Mouse (Mus musculus): Measurements from ENCODE around the gene AI481877.
A peak's percentile ranks its signal among the peaks of the same experiment; 100 is the strongest.

AI481877 gene

DNA sequence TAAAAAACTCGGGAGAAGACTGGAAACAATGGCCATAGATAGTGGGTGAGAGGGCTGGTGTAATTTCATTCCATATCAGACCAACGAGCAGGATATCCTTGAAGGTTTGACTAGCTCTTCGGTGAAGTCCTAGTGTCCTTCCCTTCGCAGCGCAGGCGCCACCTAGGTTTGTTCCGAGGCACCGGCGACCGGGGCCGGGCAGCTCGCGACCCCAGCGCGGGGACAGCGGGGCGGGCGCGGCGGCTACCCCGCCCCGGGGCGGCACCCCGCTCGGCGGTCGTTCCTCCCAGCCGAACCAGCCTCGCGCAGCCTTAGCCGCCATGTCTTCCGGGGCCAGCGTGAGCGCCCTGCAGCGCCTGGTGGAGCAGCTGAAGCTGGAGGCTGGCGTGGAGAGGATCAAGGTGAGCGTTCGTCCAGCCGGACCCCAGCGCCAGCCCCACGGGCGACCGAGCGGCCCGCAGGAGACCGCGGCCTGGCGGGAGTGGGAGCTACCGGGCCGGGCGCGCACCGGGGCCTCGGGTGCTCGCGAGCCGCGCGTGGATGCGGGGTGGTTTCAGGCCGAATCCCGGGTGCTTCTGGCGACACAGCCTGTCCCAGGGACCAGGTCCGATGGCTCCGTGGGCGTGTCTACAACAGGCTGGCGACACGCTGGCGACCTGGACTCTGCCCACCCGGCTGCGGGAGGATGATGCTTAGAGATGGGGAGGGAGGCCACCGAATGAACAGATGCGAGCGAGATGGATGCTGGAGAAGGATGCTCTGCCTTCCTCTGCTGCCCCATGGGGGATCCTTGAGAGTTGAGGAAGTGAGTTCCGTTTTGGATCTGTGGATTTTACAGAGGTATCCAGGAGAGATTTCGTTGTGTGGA lies 103.6 kb downstream of the AI481877 start, which contains the start of gene Gng10:
TSS of gene Gng10 (plus strand) at position 171 of the 868 bp plus-strand sequence.
- DNase-seq (ENCODE audit: low spot score in 2 of 2), result peak; percentile 71 to 72

DNA sequence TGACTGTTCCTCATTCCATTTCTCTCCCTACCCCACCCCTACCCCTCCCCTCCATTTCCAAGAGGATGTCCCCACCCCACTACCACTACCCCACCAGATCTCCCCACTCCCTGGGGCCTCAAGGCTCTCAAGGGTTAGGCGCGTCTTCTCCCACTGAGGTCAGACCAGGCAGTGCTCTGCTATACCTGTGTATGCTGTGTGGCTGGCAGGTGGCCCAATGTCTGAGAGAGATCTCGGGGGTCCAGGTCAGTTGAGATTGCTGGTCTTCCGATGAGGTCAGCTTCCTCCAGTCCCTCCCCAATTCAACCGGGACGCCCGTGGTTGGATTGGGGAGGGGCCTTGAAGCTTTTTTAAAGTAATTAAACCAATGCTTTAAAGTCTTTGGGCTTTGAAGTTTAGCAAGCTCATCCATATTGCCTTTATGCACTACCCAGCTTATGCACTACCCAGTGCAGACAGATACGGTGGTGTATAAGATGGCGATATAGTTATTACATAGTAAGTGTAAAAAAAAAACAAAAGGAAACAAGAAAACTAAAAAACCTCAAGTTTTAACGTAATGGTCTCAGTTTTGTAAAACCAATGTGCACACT lies 104.4 kb downstream of the AI481877 start:
- peak in 1 of 2 experiments; percentile 26 for DNase-seq (ENCODE audit: low spot score in 2 of 2)

DNA sequence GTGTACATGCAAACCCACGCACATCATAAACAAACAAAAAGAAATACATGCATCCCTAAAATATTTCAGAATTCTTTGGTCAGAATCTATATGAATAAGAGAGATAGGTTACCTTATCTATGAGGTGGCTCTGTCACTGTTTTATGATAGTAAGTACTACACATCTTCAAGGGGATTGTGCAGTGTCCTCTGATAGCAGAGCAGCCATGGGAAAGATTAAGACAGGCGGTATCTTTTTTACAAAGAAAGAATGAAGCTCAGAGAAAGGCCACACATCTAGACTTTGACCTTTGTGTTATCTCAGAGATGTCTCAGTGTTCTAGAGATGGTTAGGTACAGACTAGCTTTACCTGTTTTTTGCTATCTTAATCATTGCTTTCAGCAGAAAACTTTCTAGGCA lies 121.9 kb downstream of the AI481877 start:
- DNase-seq (ENCODE audit: low spot score in 2 of 2), result no peak

DNA sequence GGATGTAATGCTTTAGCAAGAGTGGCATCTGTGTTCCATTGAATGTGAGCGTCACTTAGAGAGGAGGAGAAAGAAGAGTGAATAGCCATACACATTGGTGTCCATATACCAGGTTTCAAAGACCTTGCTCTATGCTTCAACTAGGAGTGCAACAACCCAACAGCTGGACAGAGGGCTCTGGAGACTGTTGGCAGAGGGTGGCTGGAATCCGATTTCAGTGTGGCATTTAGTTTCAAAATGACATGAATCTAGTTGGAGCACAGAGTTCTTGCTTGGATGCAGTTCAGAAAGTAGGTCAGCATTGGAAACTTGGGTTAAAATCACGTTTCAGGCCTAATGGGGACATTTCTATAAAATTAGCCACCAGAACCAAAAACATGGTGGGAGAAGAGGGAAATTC lies 123.6 kb downstream of the AI481877 start:
- no peak for DNase-seq (ENCODE audit: low spot score in 2 of 2)

DNA sequence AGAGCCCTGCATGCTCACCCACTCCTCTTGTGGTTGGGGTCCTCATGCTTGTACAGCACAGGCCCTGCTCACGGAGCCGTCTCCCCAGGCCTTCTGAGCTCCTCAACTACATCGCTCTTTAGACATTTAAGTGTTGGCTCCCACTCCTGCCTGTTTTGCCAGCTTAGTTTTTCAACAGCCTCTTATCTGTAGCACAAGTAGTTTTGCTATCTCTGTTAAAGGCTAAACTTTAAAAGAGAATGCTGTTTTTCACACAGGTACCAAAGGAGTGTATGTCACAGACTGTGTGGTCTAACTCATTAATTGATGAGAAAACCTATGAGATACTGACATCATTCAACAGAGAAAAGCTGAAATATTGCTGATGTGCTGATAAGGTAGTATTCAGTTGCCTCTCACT lies 127.3 kb downstream of the AI481877 start:
- DNase-seq (ENCODE audit: low spot score in 2 of 2), result no peak

DNA sequence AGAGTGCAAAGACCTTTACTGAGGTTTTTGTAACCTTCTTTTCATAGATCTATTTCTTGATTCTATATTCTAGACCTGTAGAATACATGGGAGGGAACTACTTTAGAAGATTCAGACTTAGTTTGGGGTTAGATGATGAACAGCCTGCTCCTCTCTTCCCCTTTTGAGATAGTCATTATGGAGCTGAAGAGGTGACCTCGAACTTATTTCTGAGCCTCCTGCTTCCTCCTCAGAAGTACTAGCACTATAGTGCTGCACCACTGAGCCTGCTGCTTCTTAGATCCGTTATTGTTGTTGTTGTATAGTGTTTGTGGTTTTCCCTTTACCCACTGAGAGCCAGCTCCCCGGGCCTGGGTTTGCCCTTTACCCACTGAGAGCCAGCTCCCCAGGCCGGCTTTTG lies 129.1 kb downstream of the AI481877 start:
- no peak for DNase-seq (ENCODE audit: low spot score in 2 of 2)

DNA sequence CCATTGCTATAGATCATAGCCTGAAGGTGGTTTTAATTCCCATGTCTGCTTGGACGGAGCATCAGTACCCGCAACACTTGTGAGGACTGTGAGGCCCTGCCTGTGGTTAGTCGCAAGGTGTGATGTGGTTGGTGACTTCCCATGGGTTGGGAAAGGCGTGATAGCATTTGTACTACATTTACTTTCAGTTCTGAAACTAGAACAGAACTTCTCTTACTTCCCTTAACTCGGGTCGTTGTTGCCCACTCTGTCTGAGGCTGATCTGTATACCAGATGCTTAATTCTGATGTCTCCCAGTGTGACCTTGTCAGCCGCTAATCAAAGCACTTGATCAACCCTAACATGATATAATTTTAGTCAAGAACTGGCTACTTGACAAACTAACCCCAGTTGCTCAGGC lies 129.6 kb downstream of the AI481877 start:
- peak in 1 of 2 experiments; percentile 28 for DNase-seq (ENCODE audit: low spot score in 2 of 2)

DNA sequence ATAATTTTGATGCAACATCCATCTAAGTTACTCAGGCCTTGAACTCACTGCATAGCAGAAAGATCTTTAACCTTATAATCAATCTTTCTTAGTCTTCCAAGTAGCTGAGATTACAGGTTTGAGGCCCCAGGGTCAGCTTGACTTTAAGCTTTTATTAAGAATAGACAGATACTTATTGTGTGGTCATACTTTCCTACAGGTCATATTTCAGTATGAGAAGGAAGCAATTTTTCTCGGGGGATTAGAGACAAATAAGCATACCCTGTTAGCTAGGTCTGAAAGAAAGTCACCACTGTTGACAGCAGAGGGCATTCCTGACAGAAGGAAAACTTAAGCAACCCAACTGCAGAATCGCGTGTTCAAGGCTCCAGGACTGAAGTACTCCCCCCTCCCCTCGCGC lies 130.8 kb downstream of the AI481877 start:
- DNase-seq (ENCODE audit: low spot score in 2 of 2), result no peak

DNA sequence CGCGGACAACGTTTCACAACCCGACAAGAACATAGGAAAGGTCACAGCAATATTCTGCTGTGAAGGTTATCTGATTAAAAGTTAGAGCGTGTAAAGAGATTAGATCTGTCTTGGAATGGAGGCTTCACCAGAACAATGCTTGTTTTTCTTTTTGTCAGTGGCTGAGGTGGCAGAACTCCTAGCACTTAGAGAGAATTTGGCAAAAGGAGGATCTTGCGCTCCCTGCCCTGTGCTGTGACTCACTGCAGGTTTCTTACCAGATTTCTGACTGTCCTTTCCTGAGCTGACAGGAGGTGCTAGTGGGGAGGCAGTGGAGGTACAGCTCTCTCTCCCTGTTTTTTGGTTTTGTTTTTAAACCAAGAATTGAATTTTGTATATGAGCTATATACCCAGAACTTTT lies 131.8 kb downstream of the AI481877 start:
- DNase-seq (ENCODE audit: low spot score in 2 of 2), result no peak

DNA sequence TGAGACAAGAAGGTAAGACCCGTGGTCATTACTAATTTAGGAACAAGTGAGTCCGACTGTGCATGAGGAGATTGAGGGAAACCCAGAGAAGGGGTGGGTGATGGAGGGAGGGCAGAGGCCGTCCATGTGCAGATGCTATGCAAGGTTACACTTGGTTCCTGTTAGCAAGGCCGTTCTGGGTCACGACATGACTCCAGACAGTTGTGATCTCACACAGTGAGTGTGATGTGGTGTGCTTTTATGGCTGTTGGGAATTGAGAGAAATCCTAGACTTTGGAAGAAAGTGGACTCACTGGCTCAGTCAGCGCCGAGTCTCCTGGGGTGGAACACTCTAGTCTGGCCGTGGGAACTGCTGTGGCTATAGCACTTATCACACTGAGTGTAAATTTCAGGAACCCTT lies 132.6 kb downstream of the AI481877 start:
- DNase-seq (ENCODE audit: low spot score in 2 of 2), result no peak

DNA sequence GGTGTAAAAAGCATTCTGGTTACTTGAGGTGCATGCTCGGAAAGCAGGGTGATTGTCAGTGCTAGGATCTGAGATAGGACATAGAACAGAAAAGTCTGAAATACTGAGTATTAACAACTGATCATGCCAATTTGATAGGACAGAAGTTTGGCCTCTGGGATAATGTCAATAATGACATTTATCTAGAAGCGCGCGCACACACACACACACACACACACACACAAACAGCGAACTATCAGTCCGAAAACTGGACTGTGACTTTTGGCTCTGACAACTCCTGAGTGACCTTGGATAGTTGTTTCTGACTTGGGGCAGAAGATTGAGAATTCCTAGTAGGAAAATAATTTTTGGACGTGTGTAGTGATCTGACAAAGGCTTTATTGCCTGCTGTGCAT lies 135.0 kb downstream of the AI481877 start:
- DNase-seq (ENCODE audit: low spot score in 2 of 2), result no peak

DNA sequence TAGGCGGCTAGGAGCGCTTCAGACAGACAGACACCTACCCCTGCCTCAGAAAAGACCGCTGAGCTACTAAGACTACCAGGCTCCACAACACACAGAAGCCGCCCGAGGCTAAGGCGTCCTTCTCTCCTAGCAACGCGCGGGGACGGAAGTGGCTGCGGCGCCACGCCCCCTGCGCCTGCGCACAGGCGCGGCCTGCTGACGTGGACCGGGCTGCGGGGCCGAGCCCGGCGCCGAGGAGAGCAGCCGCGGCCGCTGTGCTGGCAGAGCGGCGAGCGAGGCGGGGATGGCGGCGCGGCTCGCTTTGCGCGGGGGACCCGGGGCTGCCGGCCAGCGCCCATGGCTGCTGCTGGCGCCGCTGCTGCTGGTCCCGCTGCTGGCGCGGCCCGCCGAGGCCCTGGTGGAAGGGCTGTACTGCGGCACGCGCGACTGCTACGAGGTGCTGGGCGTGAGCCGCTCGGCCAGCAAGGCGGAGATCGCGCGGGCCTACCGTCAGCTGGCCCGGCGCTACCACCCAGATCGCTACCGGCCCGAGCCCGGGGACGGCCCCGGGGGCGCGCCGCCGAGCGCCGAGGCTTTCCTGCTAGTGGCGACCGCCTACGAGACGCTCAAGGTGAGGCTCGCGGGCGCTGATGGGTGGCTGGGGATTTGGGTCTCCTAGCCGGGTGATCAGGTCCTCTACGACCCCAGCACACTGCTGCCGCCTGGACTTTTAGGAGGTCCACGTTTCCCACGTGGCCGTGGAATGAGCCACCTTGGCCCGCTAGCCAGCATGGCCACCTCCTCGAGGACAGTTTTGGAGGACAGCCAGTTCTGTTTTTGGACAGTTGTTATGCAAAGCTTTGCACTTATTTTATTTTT lies 135.6 kb downstream of the AI481877 start, which contains the start of gene Gm20503:
TSS of gene Gm20503 (plus strand) at position 263 of the 858 bp plus-strand sequence.
- peak; percentile 86 to 94 for DNase-seq (ENCODE audit: low spot score in 2 of 2)

DNA sequence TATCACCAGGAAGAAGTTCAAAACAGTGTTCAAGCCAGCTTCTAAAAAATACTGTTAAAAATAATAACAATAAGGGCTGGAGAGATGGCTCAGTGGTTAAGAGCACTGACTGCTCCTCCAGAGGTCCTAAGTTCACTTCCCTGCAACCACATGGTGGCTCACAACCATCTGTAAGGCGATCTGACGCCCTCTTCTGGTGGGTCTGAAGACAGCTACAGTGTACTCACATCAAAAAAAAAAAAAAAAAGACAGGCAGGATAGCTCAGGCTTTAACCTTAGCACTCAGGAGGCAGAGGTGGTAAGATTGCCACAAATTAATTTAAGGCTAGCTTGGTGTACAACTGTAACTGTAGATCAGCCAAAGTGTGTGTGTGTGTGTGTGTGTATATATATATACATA lies 138.2 kb downstream of the AI481877 start:
- peak in 1 of 2 experiments; percentile 66 for DNase-seq (ENCODE audit: low spot score in 2 of 2)

DNA sequence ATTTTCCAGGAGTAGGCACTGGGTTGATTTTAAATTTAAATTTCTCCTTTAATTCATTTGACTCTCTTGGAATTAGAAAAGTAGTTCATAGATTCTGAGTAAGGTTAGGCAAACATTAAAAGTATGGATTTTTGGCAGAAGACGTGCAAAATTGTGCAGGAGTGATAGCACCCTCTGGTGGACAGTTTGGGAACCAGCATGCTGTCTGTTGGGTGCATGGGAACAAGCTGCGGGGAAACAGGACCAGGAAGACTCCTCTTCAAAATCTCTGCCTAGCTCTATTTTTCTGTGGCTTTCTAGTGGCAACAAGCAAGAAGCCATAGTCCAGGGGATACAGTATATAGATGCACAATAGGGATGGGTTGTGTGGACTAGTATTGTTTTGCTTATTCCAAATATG lies 139.1 kb downstream of the AI481877 start:
- DNase-seq (ENCODE audit: low spot score in 2 of 2), result peak; percentile 58 to 81

DNA sequence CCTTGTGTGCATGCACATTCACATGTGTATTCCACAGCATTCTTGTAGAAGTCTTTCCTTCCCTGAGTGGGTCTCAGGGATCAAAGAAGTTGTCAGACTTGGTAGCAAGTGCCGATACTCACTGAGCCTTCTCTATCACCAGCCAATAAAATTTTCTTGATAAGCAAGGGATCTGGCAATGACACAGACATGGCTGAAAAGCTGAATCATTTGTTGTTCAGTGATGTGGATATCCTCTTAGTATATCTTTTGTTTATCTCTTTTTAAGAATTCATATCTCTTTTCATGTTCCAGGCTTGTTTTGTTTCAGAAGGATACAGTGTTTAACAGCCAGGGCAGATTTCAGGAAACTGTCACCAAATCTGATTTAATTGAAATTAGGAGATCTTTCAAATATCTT lies 140.1 kb downstream of the AI481877 start:
- no peak for DNase-seq (ENCODE audit: low spot score in 2 of 2)

DNA sequence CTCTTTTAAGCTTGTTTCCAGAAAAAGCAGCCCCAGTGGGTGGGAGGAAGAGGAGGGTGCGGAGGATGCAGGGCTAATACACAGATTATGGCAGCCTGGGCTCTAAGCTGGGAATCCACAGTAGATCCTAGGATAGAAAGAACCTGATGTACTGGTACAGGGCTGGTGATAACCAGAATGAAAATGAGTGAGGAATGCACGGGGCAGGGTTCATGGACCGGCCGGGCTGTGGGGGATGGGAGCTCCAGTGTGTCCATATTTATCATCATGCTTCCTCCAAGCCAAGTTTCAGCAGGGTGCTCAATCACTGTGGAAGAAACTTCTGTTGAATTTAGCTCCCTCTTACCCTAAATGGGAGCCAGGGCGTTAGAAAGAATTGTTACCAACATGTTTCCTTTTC lies 141.7 kb downstream of the AI481877 start:
- DNase-seq (ENCODE audit: low spot score in 2 of 2), result no peak

DNA sequence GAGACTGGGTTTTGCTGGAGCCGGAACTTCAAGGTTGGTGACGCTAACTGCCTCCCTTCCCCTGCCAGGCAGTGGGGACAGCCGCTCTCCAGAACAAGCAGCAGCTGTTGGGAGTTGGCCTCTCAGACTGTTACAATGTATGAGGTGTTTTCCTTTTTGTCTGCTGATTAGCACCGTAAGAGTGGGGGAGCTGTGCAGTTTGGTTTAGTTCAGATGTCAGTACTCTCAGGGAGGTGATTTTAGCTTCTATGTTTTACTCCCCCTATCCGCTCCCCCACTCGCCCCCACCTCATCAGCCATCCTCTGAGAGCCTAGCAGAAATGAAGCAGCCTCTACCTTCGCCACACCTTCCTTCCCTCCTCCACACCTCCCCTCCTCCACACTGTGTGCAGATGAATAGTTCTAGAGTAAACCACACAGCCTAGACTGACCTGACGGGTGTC lies 143.5 kb downstream of the AI481877 start:
- no peak for DNase-seq (ENCODE audit: low spot score in 2 of 2)

DNA sequence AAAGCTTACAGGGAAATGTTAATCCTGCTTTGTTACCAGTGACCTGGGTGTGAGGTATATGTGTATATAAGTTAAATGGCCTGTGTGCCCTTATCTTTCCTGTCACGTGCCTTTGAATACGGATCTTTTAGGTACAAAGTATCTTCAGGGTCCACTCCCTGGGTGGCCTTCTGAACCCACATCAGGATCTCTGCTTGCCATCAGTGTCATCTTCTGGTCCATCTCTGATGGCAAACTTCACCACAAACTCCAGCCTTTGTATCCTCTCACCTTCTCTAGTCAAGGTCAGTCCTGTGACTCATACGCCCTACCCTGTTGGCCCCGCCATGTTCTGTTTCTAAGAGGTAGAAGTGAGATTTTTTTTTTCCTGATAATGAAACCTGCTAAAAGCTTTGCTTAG lies 144.0 kb downstream of the AI481877 start, which contains the start of gene Dnajc25:
TSS of gene Dnajc25 (plus strand) at position 301 of the 400 bp plus-strand sequence.
- DNase-seq (ENCODE audit: low spot score in 2 of 2), result no peak

All from spleen, postnatal 10 days (tissue).